Mouse (Mus musculus) lung, postnatal 0 days (tissue): ENCODE measurements around the gene Helz.

ENCODE experiments used
- CTCF ChIP-seq: IDR thresholded peaks from 2 replicates; pipeline ENCODE4 v1.5.1; 2016; ENCODE audit warnings: antibody characterized with exemption, mild to moderate bottlenecking
- EP300 ChIP-seq: IDR thresholded peaks from 2 replicates; pipeline ENCODE4 v1.6.1; 2016; ENCODE audit warnings: antibody characterized with exemption, mild to moderate bottlenecking, control low read depth

DNA sequence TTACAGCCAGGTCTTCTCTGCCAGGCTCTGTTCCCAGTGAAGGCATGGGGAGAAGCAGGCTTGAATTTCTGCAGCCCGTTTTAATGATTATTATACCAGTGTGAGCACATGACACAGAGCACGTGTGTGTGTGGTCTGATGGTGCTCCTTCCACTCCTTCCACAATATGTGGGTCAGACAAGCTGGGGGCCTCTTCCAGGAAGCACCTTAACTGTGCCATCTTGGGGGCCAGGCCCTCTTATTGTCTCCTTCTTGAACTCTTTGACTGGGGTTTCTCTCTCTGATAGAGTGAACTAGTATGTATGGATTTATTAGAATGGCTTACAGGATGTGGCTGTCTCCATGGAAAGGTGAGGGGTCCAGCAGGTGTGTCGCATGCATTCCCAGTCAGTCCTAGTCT is 24.8 kb downstream of the Helz start:
- TF ChIP-seq CTCF (no peak), EP300 (no peak)
